Mouse (Mus musculus) thymus, postnatal 4 days (tissue): ENCODE measurements at regions not wholly inside any gene's neighbourhood (a gene's known extent, or its start where the extent isn't known, plus 50 kb on each side); places are given as distances from the start of the nearest gene placed in this dataset.
A peak's percentile ranks its signal among the peaks of the same experiment; 100 is the strongest.
"Not testable (repeated sequence)": the region's sequence is repeated elsewhere in the genome, so short reads cannot be mapped to it uniquely, and the experiment has no call there.

Experiments
- DNase-seq: peaks from one replicate; pipeline ENCODE4 v3.0.0; 2021

DNA sequence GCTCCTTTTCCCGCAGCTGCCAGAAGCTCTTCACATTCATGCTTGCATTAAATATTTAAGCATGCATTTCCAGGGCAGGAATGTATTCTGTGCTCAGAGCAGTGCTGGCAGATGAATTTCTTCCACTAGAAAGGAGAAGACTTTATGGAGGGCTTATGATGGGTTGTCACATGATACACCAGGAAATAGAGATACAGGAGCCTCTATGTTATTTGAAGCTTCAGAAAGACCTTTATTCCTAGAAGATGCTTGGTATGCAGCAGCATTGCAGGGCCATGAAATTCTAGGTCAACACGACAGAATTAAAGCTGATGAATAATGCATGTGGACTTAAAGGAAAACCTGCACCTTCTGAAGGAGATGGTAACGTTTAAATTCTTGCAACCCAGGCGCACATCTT is 212.1 kb downstream of the Adgrg6 start:
- DNase-seq: no peak

DNA sequence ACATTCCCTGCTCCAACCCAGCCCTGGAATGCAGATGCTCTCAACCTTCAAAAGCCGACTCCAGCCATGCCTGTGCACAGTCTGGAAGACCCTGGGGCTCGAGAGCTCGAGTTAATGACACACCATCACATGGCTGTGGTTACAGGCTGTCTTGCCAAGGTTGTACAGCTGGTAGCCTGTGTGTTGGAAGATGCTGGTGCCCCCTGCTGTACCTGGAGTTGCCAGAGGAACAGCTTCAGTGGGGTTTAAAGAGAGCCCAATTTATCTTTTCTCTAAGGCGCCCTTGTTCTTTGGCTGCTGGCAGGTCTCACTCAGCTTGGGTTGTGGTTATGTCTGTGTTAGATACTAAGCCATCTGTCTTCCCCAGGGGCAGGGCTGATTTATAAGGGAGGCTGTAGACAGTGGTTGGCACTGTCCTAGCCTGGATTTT is 212.8 kb downstream of the Adgrg6 start:
- DNase-seq: peak; percentile 61

DNA sequence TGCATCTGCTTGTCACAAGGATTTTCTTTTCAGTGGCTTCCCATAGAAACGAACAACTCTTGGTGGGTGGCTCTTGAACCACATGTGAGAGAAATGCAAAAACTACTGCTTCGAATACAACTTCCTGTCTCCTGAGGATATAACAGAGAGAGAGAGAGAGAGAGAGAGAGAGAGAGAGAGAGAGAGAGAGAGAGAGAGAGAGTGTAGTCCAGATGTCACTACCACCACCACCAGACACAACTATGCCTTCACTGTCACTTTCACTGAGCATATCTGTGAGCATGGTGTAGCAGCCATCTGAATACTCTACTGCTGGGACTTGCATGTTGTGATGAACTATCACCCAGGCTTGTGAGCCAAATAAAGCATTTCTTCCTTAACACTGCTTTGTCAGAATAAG is 216.6 kb downstream of the Adgrg6 start:
- no peak for DNase-seq

DNA sequence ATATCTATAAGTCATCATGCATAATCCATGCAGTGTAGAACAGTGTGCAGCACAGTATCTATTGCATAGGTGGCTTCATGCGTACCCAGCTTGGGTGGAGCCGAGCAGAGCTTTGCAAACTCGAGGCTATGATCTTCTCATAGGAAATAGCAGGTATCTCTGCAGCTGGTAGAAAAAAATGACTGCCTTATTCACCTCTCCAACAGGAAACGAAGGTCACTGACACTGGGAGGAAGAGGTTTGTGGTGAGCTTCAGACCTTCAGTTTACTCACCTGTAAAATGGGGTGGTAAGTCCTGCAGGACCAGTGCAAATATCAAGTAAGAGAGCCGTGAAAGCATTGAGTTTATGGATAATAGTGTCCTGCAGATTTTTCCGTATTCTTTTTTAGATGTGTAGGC is 219.2 kb downstream of the Adgrg6 start:
- no peak for DNase-seq

DNA sequence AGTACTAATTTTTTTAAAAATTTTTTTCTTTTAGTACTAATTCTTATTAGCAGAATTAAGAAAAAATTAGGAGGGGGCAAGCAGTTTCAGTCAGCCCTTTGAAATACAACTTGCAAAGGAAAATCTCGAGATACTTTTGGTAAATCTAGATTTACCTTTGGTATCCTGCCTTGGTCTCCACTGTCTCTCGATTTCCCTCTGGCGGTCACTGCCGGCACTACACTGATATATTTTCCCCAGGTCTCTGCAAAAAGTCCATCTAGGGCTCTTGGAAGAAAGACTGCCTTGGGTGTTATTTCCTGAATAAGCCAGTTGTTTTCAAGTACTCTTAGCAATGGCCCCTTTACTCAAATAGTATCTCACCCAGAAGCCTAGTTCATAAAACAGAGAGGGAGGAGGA is 224.0 kb downstream of the Adgrg6 start:
- peak; percentile 92 for DNase-seq

DNA sequence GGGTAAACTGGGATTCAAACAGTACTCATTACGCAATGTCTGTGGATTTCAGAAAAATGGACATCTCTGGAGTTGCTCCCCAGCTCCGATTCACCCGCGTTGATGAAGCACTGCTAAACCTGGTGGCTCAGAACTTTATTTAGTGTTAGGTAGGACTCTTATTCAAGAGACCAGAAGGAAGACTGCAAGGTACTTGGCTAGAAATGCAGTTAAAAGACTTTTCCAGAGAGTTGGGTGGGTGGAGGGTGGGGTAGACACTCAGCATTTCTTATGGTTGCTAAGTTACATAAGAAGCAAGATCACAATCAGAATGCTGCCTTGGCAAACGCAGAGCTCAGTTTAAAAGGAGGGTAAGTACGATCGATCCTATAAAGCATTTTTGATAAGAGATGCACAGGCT is 230.2 kb downstream of the Adgrg6 start:
- no peak for DNase-seq

DNA sequence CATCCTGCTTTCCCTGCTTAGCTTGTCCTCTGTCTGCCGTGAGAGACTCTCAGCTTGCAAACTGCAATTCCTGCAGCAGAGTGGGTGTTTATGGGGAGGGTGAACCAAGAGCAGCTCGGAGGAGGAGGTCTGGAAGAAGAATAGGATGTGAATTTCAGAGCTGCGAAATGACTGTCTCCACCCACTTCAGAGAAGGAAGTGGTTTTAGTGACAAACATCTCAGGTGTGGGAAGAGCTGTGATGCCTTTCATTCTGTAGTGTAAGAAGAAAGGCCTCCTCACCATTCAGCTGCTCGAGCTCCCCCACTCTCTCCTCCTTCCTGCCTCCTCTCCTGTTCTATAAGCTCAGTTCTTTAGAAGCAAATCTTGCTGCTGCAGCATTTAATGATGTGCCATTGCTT is 230.9 kb downstream of the Adgrg6 start:
- DNase-seq: peak; percentile 62

DNA sequence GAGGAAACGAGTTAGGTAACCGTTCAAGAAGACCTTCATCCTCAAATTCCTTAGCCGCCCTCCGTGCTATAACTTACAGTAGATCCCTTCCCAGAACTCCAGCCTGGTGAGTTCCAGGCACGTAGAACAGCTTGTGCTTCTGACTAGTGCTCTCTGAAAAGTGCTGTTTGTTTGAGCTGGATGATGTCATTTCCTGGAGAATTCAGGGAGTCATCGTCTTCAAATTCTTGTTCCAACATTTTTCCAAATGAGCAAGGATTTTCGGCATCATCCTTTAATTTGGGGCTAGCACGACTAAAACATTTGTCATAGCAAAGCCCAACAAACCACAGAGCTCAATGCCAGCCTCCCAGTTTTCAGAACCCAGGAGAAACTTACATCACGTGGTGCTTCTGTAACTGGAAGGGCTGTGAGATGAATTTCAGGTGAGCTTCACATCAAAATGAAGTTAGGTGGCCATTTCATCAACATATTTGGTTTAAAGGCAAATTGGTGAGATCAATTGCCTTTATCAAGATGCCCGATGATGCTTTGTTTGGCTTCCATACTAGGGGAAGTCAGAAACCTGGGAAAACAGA is 231.4 kb downstream of the Adgrg6 start:
- no peak for DNase-seq

DNA sequence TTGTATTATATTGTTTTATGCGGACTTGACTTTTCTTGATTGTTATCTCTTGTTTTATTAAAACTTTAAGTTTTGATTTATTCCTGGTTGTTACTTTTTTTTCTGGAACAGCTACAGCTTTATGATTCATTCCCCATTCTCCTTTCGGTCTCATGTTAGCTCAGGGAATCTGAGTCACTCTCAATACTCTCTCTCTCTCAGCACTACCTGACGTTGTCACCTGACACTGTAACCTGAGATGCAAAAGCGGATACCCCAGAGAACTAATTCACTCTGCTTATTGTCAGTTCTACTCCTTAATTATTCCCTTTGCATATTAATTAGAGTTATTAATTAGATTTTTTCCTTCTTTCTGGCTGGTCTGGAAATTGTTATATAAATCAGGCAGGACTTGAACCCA is 232.5 kb downstream of the Adgrg6 start:
- DNase-seq: no peak

DNA sequence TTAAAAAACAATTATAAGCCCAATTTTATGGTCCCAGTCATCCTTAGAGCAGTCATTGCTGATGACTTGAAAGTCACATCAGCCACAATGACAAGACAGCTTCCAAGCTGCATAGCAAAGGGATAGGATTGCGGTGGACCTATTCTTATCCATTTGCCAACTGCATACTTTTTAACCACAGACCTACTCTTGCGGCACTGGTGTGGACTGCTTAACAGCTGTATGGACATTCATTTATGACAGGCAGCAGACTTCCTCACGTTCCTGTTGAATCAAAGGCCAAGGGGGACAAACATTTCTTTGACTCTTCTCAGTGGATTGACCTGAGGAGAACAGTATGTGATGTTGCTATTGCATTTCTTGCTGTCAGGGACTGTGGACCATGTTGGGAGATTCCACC is 233.5 kb downstream of the Adgrg6 start:
- DNase-seq: no peak

DNA sequence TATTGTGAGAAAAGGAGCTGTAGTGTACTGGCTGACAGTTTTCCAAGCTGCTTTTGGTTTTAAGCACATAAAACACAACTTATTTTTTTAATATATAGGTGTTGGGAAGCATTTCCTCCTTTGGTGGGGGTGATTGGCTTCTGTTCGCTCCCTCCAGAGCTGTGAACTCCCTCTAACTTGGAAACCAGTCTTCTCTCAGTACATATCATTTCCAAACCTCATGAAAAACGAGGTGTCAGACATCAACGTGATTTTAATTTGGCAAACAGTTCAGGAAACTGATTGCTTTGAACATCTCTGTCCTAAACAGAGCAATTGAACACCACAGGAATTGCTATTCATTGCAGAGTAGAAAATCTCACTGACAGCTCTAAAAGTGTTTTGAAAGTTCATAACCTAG is 238.6 kb downstream of the Adgrg6 start:
- DNase-seq: no peak

DNA sequence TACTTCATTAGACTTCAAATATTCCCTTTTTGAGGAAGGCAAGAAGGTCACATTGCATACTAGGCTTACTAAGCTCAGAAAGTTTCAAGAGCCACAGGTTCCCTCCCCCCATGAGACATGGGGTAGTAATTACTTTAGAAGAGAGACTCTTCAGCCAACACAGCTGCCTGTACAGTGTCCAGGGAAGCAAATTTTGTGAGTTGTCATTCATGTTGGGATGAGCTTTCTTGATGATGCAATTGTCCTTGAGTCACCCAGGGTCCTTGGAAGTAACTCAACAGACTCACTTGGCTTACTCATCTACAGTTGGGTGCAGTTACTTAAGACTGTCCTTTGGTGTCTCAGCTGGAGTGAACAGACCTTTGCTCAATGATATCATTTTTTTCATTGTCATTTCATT is 242.0 kb downstream of the Adgrg6 start:
- no peak for DNase-seq

DNA sequence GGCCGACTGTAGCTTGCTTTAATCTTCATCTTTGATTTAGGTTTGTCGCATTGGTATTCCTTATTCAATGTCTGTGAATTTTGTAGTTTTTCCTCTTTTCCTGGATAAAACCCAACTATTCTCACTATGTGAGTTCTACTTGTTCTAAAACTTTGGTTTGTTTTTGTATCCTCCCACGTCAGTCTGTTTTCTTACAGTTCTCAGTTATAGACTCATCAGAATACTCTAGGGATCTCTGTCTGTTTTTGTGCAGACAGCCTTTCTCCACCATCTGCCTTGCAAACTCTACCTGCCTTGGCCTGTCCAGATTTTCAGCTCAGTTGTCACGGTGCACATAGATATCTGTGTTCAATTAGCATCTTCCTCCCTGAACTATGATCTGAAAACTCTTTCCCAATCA is 249.3 kb downstream of the Adgrg6 start:
- DNase-seq: no peak

DNA sequence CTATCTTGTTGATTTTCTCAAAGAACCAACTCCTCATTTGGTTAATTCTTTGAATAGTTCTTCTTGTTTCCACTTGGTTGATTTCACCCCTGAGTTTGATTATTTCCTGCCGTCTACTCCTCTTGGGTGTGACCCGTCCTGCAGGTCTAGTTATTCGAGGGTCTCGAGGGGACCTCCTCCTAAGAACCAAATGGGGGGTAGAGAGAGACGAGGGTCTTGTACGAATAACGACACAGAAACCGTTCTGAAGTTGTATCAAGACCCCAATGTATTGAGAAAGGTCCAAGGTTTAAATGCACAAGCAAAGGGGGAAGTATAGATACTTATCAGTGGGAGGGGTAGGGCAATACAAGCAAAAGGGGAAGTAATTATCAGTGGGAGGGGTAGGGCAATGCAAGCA is 252.8 kb downstream of the Adgrg6 start:
- DNase-seq: not testable (repeated sequence)

DNA sequence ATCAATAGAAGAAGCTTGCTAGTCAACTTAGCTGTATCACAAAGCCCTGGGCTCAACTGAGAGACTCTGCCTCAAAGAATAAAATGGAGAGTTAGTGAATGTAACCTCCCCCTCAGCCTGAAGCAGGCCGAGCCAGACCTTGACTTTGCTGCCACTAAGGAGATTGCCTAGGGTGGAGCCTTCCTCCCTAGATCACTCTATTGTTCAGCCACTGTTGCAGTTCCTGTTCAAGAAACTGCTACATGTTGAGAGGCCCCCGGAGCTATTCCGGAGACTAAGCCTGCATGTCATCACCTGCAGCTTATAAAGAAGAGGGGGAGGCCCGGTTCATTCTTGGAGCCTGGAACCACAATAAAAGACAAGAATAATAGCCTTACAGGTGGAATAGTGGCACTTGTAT is 257.9 kb downstream of the Adgrg6 start:
- DNase-seq: no peak

DNA sequence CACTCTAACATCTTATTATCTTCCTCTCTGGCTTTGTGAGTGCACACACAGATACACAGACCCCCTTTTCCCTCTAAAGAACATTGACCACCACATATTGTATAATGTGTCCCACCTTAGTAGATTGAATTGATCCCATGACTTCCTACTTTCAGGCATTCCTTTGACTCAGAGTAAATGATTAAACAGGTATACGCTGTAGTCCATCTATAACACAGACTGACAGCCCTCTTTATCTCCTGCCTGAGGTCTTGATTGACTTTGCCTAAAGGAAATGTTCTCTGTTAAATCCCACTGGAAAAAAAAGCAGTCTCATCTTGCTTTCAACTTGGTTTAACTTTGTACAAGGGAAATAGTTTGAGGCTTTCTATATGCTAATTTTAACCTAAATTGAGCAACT is 268.8 kb downstream of the Adgrg6 start:
- DNase-seq: no peak

DNA sequence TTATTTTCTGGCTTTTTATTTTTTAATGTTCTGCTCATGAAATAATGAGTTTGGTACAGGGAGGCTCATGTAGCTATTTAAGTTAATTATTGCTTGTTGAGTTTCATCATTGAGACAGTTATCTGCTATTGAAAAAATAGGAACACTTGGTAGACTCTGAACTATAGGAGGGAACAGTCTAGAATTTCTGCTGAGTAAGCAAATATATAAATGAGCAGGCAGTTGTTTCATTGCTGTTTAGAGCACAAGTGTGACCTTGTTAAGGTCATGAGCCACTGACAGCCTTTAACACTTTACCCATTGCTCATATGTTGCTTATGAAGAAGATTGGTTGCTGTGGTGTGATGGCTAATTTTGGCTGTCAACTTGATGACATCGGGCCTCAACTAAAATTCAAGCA is 270.0 kb downstream of the Adgrg6 start:
- DNase-seq: no peak

DNA sequence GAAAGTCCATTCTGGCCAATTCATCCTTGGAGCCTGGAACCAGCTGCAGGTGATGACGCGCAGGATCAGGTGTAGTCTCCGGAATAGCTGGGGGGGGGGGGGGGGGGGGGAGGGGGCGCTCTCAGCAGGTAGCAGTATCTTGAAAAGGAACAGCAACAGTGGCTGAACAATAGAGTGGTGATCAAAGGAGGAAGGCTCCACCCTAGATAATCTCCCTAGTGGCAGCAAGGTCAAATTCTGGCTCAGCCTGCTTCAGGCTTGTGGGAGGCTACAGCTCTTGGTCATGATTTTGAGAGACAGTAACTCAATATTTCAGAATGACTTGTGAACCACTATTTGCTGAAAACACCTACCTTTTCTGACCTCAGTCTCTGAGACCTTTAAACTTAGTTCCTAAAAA is 275.5 kb downstream of the Adgrg6 start:
- no peak for DNase-seq

DNA sequence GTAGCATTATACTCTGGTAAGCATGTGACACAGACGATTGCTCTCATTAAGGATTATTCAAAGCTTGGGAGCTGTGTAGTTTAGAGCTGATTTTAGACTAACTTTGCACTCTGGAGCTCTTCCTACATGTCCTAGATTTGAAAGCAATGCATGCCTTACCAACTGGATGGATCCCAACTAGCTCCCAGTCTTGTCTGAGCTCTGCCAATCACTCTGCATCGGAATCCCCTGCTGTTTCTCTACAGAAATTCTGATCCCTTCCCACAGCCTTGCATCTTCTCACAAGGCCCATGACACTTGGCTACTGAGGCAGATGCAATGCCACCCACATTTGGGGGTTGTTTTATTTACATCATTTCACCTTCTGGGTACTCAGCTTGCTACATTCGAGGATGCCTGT is 277.8 kb downstream of the Adgrg6 start:
- DNase-seq: no peak

DNA sequence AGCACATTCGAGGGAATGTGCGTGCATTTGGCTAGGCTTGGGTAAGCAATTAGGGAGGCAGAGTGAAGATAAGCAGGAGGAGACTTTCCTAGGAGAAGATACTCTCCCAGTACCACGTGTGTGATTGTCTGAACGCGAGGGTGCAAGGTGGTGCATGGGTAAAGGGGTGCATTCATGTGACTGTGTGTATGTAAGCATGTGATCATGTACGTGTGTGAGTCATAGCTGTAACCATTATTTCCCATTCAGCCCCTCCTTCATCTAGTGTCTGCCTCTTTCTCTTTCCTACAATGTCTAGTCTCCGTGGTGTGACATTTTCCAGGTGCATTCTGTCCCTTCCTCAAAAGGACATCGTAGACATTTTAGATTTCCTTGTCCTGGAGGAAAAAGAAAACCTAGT is 273.8 kb downstream of the Hivep2 start:
- no peak for DNase-seq

DNA sequence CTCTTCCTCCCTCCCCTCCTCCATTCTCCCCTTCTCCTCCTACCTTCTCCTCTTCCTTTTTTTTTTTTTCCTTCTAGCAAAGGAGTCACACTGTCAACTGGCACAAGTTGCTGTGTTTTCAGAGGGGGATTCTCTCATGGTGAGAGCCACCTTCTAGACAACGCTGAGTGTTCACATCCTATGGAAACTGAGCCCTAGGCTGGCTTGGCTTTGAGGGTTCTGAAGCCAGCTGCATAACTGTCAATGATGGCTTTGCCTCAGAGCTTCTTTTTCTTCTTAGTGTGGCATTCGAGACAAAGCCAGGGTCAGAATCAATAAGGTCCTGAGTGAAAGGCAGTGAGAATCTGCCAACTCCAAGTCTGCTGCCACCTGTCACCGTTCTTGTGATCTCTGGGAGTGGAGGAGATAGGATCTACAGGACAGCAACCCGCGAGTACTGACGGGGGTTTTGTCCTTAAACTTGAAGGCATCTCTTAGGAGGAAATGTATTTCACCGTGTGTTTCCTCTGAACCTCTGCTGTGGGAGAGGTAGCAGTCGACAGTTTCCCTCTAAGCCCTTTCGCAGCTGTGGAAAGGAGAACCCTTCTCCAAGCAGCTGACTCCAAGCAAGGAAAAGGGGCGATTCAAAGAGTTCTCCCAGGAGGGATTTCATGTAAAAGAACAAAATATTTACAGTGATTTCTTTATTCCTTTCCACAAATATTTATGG is 269.2 kb downstream of the Hivep2 start:
- peak; percentile 58 for DNase-seq

DNA sequence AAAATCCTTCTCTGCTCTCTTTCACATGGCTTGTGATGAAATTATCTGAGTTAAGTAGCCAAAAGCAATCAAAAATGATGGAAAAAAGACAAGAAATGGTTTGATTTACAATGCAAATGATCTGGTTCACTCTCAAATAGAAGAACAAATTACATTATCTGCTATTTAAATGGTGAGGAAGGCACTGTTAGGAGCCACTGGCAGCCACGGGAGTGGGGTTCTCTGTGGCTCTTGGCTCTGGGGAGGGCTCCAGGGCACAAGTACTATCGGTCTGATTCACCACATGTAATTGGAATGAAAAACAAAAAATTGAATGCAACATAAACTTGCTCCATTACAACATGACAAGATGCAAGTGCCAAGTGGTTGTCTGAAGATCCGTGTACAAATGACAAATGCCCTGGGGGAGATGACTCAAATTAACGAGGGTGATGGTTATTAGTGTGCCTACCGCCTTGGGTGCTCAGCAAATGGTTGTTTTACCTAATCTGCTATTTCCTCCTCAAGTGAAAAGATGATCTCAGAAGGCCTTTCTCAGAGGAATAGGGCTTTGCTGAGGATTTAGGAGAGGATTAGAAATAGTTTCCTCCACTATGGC is 268.2 kb downstream of the Hivep2 start:
- no peak for DNase-seq

DNA sequence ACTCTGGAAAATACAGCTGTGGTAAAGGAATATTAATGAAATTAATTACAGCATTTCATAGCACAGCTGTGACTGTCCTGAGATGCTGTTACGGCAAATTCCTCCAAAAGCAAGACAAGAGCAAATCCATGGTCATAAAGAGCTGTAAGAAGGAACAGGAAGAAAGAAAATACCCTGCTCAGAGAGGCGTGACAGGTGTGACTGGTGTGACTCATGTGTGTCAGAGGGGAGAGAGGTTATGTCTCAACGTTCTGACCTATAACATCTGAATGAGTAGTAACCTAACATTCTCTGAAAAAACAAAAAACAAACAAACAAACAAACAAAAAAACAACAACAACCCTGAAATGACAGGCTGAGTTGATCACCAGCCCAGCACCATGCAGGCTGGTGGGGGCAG is 267.5 kb downstream of the Hivep2 start:
- DNase-seq: no peak

DNA sequence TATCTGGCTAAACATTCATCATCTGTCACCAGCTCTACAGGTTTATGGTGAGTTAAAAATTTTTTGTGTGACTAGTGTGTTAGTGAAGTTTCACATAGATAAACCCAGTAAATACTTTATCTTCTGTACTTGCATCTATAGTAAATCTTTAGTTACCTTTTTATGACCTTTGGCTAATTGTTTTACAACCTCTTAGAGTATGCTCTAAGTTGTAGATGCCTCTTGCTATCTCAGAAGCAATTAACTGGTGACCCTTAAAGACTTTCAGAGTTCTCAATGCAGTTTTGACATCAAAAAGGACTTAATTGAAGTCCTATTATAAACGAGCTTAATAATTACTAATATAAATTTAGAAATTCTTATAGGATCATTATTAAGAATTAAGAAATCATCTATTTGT is 265.6 kb downstream of the Hivep2 start:
- no peak for DNase-seq

DNA sequence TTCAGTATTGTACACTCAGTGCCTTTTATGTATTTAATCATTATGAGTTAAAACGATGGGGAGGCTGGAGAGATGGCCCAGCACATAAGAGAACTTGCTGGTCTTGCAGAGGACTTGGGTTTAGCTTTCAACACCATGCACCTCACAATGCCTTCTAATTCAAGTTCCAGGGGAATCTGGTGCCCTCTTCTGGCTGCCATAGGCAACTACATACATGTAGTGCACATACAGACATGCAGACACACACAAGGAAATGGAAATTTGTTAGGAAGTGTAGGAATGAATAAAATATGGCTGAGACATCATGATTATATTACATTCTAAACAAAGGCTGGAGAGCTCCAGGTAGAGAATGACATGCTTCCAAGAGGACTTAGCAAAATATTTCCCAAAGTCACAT is 251.4 kb downstream of the Hivep2 start:
- no peak for DNase-seq
